Mouse (Mus musculus): Measurements from ENCODE around the gene Thrb. TPM values are rescaled to one million over a fixed set of nuclear protein-coding genes. Genes with fewer than 3 reads are reported as not detected.

Thrb gene
- total RNA-seq, 2 experiments from 2014 or later: 0.17 to 1.5 TPM

- no peak for ATAC-seq (replicated peaks; ENCODE audit: poor library complexity, severe bottlenecking)
These were observed 199.8 kb downstream of the Thrb start for GRCm38 (mm10) chr14:17859790-17860385.

GRCm38 (mm10) chr14:17862651-17863050 is 202.6 kb downstream of the Thrb start:
- no peak for ATAC-seq (replicated peaks; ENCODE audit: poor library complexity, severe bottlenecking)

DNA sequence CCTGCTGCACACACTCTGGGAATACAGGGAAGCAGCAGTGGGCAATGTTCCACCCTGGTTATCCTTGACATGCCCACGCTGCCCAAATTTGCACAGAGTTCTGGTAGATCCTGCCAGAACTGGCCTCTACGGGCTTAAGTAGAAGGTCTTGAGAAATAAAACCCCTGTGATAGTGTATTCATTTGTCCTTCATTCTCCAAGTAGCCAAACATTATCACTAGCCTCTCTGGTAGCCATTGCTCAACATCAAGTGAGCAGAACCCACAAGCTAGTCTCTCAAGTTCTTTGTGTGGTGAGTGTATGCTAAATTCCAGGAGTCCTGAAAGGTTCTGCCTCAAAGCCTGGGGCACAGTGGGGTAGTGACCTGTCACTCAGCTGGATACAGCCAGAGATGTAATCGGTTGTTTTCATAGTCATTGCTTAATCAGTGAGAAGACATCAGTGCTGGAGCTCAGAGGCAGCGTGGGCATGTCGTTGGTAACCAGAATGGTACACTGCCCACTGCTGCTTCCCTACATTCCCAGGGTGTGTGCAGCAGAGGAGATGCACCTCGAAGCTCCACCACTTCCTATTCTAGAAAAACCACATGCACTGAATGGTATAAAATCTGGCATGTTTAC is 203.8 kb downstream of the Thrb start:
- ATAC-seq (replicated peaks; ENCODE audit: poor library complexity, severe bottlenecking): peak; percentile 52

- ATAC-seq (replicated peaks; ENCODE audit: poor library complexity, severe bottlenecking): no peak
These were observed 208.3 kb downstream of the Thrb start for GRCm38 (mm10) chr14:17868326-17868725.

DNA sequence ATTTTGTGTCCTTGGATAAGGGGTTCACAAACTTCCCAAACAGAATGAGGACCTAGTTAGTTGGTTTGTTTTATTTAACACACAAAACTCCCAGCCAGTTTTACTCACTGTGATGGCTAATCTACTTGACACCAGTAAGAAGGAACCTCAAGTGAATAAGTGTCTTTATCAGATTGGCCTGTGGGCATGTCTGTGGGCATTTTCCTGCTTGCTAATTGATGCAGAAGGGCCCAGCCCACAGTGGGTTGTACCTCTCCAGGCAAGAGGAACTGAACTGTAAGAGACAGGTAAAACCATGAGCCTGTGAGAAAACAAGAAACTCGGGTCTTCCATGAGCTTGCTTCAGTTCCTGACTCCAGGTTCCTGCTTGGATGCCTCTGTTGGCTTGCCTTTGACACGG is 215.9 kb downstream of the Thrb start:
- no peak for ATAC-seq (replicated peaks; ENCODE audit: poor library complexity, severe bottlenecking)

DNA sequence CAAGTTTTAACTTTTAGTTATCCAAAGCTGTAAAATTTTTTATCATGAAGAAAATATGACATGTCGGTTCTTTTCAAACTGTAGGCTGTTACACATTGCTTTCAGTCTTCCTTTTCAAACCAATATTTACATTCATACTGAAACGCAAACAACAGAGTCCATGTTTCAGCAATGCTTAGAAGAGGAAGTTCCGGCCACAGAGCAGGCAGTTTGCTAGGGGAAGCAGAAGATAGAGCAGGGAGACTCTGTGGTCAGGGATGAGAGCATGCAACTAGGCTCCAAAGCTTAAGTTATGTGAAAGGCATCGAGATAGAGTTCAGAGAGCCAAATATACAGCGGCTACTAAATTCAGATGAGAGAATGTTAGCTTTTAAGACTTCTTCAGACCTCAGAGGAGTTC is 219.4 kb downstream of the Thrb start:
- peak; percentile 98 for ATAC-seq (replicated peaks; ENCODE audit: poor library complexity, severe bottlenecking)

GRCm38 (mm10) chr14:17884884-17885283 is 224.8 kb downstream of the Thrb start:
- no peak for ATAC-seq (replicated peaks; ENCODE audit: poor library complexity, severe bottlenecking)

GRCm38 (mm10) chr14:17885320-17885719 is 225.3 kb downstream of the Thrb start:
- ATAC-seq (replicated peaks; ENCODE audit: poor library complexity, severe bottlenecking): peak; percentile 65

GRCm38 (mm10) chr14:17894791-17895190 is 234.7 kb downstream of the Thrb start:
- ATAC-seq (replicated peaks; ENCODE audit: poor library complexity, severe bottlenecking): no peak

GRCm38 (mm10) chr14:17899733-17900413 is 239.8 kb downstream of the Thrb start:
- no peak for ATAC-seq (replicated peaks; ENCODE audit: poor library complexity, severe bottlenecking)

DNA sequence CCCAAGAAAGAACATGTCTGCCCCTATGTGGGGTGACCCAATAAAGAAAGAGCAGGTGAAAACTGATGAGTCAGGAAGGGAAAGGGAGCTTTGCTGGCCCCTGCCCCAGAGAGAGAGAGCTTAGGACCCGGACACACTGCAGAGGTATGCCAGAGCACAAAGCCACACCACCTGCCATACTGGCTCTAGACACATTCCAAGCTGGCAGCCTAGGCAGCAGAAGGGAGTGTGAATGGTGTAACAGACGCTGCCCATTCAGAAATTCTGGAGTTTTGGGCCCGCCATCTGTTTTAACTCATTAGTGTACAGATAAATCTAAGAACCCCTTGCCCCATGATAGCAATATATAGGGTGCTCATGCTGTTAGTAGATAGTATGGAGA is 240.3 kb downstream of the Thrb start:
- ATAC-seq (replicated peaks; ENCODE audit: poor library complexity, severe bottlenecking): no peak

- no peak for ATAC-seq (replicated peaks; ENCODE audit: poor library complexity, severe bottlenecking)
These were observed 242.4 kb downstream of the Thrb start for GRCm38 (mm10) chr14:17902426-17902825.

DNA sequence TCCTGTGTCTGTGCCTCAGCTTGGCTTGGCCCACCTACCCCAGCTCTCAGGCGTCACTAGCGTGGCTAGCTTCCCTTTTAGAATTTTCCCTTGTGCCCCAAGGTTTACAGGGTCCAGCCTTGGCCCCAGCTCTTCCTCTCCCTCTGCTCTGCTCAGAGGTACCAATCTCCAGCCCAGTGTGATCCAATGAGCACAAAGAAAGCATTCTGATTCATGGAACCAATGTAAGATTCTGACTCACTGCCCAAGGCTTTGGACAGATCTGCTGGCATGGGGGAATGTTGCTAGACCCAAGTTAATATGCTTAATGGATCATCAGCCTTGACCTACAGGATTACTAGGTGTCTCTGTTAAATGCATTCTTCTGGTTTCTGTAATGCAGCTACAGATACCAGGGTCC is 243.1 kb downstream of the Thrb start:
- ATAC-seq (replicated peaks; ENCODE audit: poor library complexity, severe bottlenecking): no peak

DNA sequence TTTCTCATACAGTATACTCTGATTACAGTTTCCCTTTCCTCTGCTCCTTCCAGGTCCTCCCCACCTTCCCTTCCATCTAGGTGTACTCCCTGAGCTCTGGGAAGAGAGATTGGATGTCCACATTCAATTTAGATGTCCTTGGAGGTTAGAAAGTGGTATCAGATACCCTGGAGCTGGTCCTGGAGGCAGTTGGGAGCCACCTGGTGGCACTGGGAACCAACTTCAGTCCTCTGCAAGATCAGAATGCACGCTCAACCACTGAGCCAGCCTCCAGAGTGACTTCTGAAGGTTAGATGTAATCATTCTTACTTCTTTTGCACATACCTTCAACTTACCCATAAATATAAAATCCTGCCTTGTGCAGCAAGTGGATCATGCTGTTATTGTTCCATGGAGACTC is 244.5 kb downstream of the Thrb start:
- ATAC-seq (replicated peaks; ENCODE audit: poor library complexity, severe bottlenecking): peak; percentile 45; the same call in 1 of the 2 replicates

DNA sequence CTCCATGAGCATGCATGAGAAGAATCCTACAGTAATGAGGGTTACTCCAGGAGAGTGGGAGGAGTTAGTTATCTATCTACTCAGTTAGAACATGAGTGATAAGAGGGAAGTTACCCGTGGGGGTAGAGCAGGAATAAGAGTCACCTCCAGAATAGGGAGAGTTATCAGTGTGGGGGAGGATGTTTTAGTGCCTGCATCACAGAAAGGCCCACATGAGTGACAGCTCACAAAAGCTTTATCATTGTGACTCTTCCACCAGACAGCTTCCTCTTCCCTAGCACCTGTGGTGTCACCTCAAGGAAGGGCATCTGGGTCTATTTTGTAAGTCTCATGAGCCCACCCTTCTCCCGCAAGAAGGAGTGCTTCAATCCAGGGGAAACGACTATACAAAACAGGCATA is 245.6 kb downstream of the Thrb start:
- peak; percentile 52 for ATAC-seq (replicated peaks; ENCODE audit: poor library complexity, severe bottlenecking)

DNA sequence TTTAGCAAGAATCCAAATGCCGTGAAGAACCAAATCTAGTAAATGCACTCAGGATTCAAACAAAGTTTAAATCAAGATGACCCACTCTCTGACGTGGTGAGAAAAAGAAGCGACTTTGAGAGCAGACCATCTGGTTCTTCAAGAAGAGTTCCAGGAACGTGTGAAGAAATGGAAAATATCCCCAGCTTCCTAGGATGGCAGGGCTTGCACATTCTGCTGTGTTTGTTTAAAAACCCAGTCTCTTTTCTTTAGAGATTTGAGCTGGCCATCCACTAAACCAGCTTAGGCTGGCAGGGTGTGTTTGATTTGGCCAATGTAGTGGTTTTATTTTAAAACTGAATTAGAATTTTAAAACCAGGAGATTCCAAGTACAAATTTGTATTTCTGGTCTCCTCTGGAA is 246.9 kb downstream of the Thrb start:
- no peak for ATAC-seq (replicated peaks; ENCODE audit: poor library complexity, severe bottlenecking)

DNA sequence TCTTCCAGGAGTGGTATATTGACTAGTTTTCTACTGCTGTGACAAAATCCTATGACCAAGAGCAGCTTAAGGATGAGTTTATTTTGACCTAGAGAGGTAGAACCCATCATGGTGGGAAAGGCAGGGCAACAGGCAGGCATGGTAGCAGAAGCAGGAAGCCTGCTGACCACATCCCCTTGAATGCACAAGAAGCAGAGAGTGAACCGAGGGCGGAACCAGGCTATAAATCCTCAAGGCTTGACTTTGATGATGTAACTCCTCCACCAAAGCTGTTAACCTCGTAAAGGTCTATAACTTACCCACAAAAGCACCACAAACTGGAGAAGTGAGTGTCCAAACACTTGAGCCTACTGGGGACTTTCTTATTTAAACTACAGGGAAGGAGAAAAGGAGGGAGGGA is 251.1 kb downstream of the Thrb start:
- ATAC-seq (replicated peaks; ENCODE audit: poor library complexity, severe bottlenecking): peak; percentile 67

- no peak for ATAC-seq (replicated peaks; ENCODE audit: poor library complexity, severe bottlenecking)
These were observed 252.6 kb downstream of the Thrb start for GRCm38 (mm10) chr14:17912573-17913207.

DNA sequence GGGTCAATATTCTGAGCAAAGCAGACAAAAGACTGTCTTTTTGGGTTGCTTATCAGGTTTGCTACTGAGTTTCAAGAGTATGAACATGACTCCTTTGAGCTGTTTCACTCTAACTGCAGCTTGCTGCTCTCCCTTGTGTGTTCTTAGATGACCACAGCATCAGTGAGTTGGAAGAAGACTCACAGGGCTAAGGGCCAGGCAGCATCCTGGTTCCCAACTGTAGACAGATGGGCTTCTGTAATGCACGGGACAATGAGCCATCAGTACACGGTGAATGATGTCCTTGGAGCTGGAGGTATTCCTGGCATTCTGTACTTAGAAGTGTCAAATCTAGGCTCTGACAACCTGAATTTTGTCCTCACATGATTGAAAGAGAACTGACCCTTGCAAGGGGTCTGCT is 255.5 kb downstream of the Thrb start:
- ATAC-seq (replicated peaks; ENCODE audit: poor library complexity, severe bottlenecking): no peak

- ATAC-seq (replicated peaks; ENCODE audit: poor library complexity, severe bottlenecking): no peak
These were observed 256.6 kb downstream of the Thrb start for GRCm38 (mm10) chr14:17916651-17917050.

DNA sequence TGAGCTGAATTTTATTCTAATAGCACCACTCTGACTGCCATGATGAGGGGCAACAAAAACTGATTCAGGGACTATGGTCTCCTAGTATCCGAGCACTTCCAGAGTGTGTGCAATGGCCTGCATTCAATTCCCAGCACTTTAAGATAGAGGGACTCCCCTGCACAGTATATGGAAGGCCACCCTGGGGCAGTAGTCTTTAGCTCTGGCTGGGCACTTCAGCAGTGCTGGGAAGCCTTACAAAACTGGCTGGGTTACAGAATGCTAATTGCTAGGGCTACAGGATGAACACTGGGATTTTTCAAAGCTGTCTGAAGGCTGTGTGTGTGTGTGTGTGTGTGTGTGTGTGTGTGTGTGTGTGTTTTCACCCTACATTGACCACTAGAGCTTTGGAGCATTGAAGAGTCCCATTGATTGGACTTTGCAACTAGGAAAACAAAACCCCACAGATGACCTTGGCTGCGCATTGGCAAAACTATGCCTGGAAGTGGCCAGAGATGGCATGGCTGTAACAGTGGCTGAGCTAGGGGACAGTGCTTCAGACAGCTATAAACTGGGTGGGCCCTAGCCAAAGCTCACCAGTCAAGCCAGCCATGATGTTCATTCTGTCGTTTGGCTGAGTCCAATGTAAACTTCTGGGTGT is 257.2 kb downstream of the Thrb start:
- no peak for ATAC-seq (replicated peaks; ENCODE audit: poor library complexity, severe bottlenecking)
